Mouse (Mus musculus) myocyte (in vitro differentiated cells): ENCODE data around the gene Sh3d19.

Source experiments
- E2F4 ChIP-seq: IDR thresholded peaks from one replicate; pipeline ENCODE4 v1.6.1; 2011; ENCODE audit warnings: mild to moderate bottlenecking, control low read depth, moderate library complexity; ENCODE audit not compliant: insufficient read depth
- MAX ChIP-seq: IDR thresholded peaks from one replicate; pipeline ENCODE4 v1.6.1; 2011; ENCODE audit warnings: low read depth, mild to moderate bottlenecking, control low read depth
- POLR2A ChIP-seq: IDR thresholded peaks from one replicate; pipeline ENCODE4 v1.6.1; 2011; ENCODE audit warnings: low read depth, mild to moderate bottlenecking, control low read depth, moderate library complexity; ENCODE audit not compliant: insufficient read length
- TCF12 ChIP-seq: IDR thresholded peaks from one replicate; pipeline ENCODE4 v1.6.1; 2011; ENCODE audit warnings: mild to moderate bottlenecking, control low read depth; ENCODE audit not compliant: poor library complexity, insufficient read depth, severe bottlenecking

DNA sequence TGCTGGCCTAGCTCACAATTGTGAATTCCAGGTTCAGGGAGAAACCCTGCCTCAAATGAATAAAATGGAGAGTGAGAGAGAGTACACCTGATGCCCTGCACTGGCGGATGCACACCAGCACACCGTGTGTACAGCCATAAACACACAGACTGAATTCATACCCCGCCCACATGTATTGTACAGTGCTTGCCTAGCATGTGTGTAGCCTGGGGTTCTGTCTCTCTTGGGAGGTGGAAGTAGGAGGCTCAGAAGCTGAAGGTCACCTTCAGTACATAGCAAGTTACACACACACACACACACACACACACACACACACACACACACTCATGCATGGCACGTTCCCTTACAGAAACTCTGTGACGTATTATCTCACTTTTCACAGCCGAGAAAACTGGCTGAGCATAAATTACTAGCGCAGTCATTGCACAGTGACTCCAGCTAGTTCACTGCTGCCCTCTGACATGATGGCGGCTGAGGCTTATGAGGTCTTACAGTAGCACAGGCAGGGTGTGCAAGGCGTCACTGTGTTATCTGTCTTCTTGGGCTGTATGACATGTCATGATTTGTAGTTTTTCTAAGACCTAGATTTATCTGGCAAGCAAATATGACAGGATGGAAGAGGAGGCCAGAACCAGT, 62.7 kb downstream of the Sh3d19 start:
- TF ChIP-seq POLR2A, result no peak
- no peak for TF ChIP-seq E2F4
- TF ChIP-seq TCF12, result no peak
- no peak for TF ChIP-seq MAX
